Mouse (Mus musculus): ENCODE results near the gene Ube4b. TPM values are rescaled to one million over a fixed set of nuclear protein-coding genes. Genes with fewer than 3 reads are reported as not detected.

Ube4b gene
- polyA plus RNA-seq, 1 experiment from 2014 or later = 45.4 TPM

- Histone ChIP-seq H3K4me3 (peak overlapping the region; percentile 72), H3K27me3 (no peaks in the 10 kb centered on the region), H3K9ac (peak overlapping the region; percentile 88), H3K27ac (peak overlapping the region; percentile 98), H3K4me1 (peaks cover 10% of the 10 kb centered on the region; the same call in 1 of the 2 replicates), H3K4me2 (peak overlapping the region; percentile 63), H3K9me3 (no peaks in the 10 kb centered on the region), H3K36me3 (no peaks in the 10 kb centered on the region)
- ATAC-seq (ENCODE audit: insufficient number of reproducible peaks, low FRiP score, low TSS enrichment, low read depth) = peak; percentile 69
- WGBS = 0% methylated on average over 35 of the region's 35 CpGs
Observed at GRCm38 (mm10) chr4:149425801-149426292, 702 bp downstream of the Ube4b start.

GRCm38 (mm10) chr4:149424755-149425154 is 1.8 kb downstream of the Ube4b start:
- peak overlapping the region; percentile 72 for H3K4me3 ChIP-seq
- no peak for ATAC-seq (ENCODE audit: insufficient number of reproducible peaks, low FRiP score, low TSS enrichment, low read depth)
- WGBS = 0% methylated on average over 9 of the region's 9 CpGs
- H3K9ac ChIP-seq = peak overlapping the region; percentile 39
- no peak overlapping the region for H3K27ac ChIP-seq
- H3K9me3 ChIP-seq = no peaks in the 10 kb centered on the region
- no peaks in the 10 kb centered on the region for H3K27me3 ChIP-seq
- peaks cover 10% of the 10 kb centered on the region; the same call in 1 of the 2 replicates for H3K4me1 ChIP-seq
- H3K36me3 ChIP-seq = no peaks in the 10 kb centered on the region
- H3K4me2 ChIP-seq = peak overlapping the region; percentile 63

- 57% methylated on average over 5 of the region's 5 CpGs for WGBS
- Histone ChIP-seq H3K4me1 (peaks cover 42% of the 10 kb centered on the region), H3K27ac (no peak overlapping the region; the same call in 1 of the 2 replicates)
Observed at GRCm38 (mm10) chr4:149417854-149418365, 8.6 kb downstream of the Ube4b start.

GRCm38 (mm10) chr4:149416986-149417385 is 9.6 kb downstream of the Ube4b start:
- no peak for ATAC-seq (ENCODE audit: insufficient number of reproducible peaks, low FRiP score, low TSS enrichment, low read depth)
- Histone ChIP-seq H3K27me3 (no peaks in the 10 kb centered on the region), H3K9me3 (no peaks in the 10 kb centered on the region), H3K4me2 (no peak overlapping the region), H3K9ac (no peak overlapping the region), H3K36me3 (0 out of 2 replicates have a peak, but pooled peaks cover 3% of the 10 kb centered on the region), H3K27ac (0 out of 2 replicates have a peak overlapping the region, but pooled peaks have one; percentile 1), H3K4me1 (peaks cover 41% of the 10 kb centered on the region), H3K4me3 (no peak overlapping the region)
- 61% methylated on average over 2 of the region's 2 CpGs for WGBS

More at GRCm38 (mm10) chr4:149417854-149418365, 8.6 kb downstream of the Ube4b start:
- Histone ChIP-seq H3K27me3 (no peaks in the 10 kb centered on the region), H3K4me3 (no peak overlapping the region), H3K4me2 (no peak overlapping the region), H3K9ac (no peak overlapping the region), H3K36me3 (0 out of 2 replicates have a peak, but pooled peaks cover 2% of the 10 kb centered on the region), H3K9me3 (no peaks in the 10 kb centered on the region)
- no peak for ATAC-seq (ENCODE audit: insufficient number of reproducible peaks, low FRiP score, low TSS enrichment, low read depth)

- 0 out of 2 replicates have a peak, but pooled peaks cover 3% of the 10 kb centered on the region for H3K36me3 ChIP-seq
- no peak overlapping the region for H3K9ac ChIP-seq
- WGBS = 57% methylated on average over 9 of the region's 10 CpGs
- no peak for ATAC-seq (ENCODE audit: insufficient number of reproducible peaks, low FRiP score, low TSS enrichment, low read depth)
- H3K4me2 ChIP-seq = no peak overlapping the region
- H3K27me3 ChIP-seq = no peaks in the 10 kb centered on the region
- peaks cover 41% of the 10 kb centered on the region for H3K4me1 ChIP-seq
- H3K27ac ChIP-seq = peak overlapping the region; percentile 63
- no peak overlapping the region for H3K4me3 ChIP-seq
- H3K9me3 ChIP-seq = no peaks in the 10 kb centered on the region
Observed at GRCm38 (mm10) chr4:149416417-149416816, 10.1 kb downstream of the Ube4b start.

- Histone ChIP-seq H3K27ac (peak overlapping the region; percentile 63), H3K4me2 (0 out of 2 replicates have a peak overlapping the region, but pooled peaks have one; percentile 5), H3K9ac (no peak overlapping the region), H3K9me3 (no peaks in the 10 kb centered on the region), H3K36me3 (0 out of 2 replicates have a peak, but pooled peaks cover 3% of the 10 kb centered on the region), H3K4me3 (no peak overlapping the region), H3K27me3 (no peaks in the 10 kb centered on the region), H3K4me1 (peaks cover 41% of the 10 kb centered on the region)
- ATAC-seq (ENCODE audit: insufficient number of reproducible peaks, low FRiP score, low TSS enrichment, low read depth) = peak; percentile 65; the same call in 1 of the 2 replicates
- WGBS = 11% methylated on average over 13 of the region's 13 CpGs
Observed at GRCm38 (mm10) chr4:149415651-149416169, 10.8 kb downstream of the Ube4b start.

- Histone ChIP-seq H3K4me2 (no peak overlapping the region), H3K27ac (no peak overlapping the region), H3K36me3 (0 out of 2 replicates have a peak, but pooled peaks cover 3% of the 10 kb centered on the region), H3K9ac (no peak overlapping the region), H3K4me3 (no peak overlapping the region), H3K9me3 (no peaks in the 10 kb centered on the region), H3K4me1 (peaks cover 41% of the 10 kb centered on the region), H3K27me3 (no peaks in the 10 kb centered on the region)
- 94% methylated on average over 3 of the region's 3 CpGs for WGBS
- ATAC-seq (ENCODE audit: insufficient number of reproducible peaks, low FRiP score, low TSS enrichment, low read depth) = no peak
Observed at GRCm38 (mm10) chr4:149414259-149414658, 12.3 kb downstream of the Ube4b start.

- H3K9me3 ChIP-seq = no peaks in the 10 kb centered on the region
- H3K4me3 ChIP-seq = no peak overlapping the region
- no peak overlapping the region for H3K9ac ChIP-seq
- WGBS = 83% methylated on average over 4 of the region's 4 CpGs
- H3K36me3 ChIP-seq = peaks cover 8% of the 10 kb centered on the region; the same call in 1 of the 2 replicates
- peaks cover 15% of the 10 kb centered on the region for H3K4me1 ChIP-seq
- H3K4me2 ChIP-seq = no peak overlapping the region
- H3K27ac ChIP-seq = no peak overlapping the region
- H3K27me3 ChIP-seq = no peaks in the 10 kb centered on the region
- ATAC-seq (ENCODE audit: insufficient number of reproducible peaks, low FRiP score, low TSS enrichment, low read depth) = no peak
Observed at GRCm38 (mm10) chr4:149409759-149410158, 16.8 kb downstream of the Ube4b start.

- WGBS = 89% methylated on average over 6 of the region's 6 CpGs
- H3K9ac ChIP-seq = no peak overlapping the region
- no peak overlapping the region for H3K4me2 ChIP-seq
- peaks cover 8% of the 10 kb centered on the region; the same call in 1 of the 2 replicates for H3K36me3 ChIP-seq
- H3K9me3 ChIP-seq = no peaks in the 10 kb centered on the region
- no peak overlapping the region for H3K4me3 ChIP-seq
- H3K27ac ChIP-seq = no peak overlapping the region
- no peaks in the 10 kb centered on the region for H3K27me3 ChIP-seq
- no peak for ATAC-seq (ENCODE audit: insufficient number of reproducible peaks, low FRiP score, low TSS enrichment, low read depth)
- H3K4me1 ChIP-seq = peaks cover 27% of the 10 kb centered on the region
Observed at GRCm38 (mm10) chr4:149408331-149408730, 18.2 kb downstream of the Ube4b start.

- H3K4me3 ChIP-seq = no peak overlapping the region
- H3K4me1 ChIP-seq = peaks cover 34% of the 10 kb centered on the region
- no peak overlapping the region for H3K9ac ChIP-seq
- 79% methylated on average over 5 of the region's 5 CpGs for WGBS
- H3K36me3 ChIP-seq = peaks cover 5% of the 10 kb centered on the region; the same call in 1 of the 2 replicates
- no peak overlapping the region for H3K4me2 ChIP-seq
- ATAC-seq (ENCODE audit: insufficient number of reproducible peaks, low FRiP score, low TSS enrichment, low read depth) = no peak
- H3K27me3 ChIP-seq = no peaks in the 10 kb centered on the region
- H3K9me3 ChIP-seq = no peaks in the 10 kb centered on the region
- 0 out of 2 replicates have a peak overlapping the region, but pooled peaks have one; percentile 22 for H3K27ac ChIP-seq
Observed at GRCm38 (mm10) chr4:149407461-149407860, 19.1 kb downstream of the Ube4b start.

GRCm38 (mm10) chr4:149405713-149406443 is 20.7 kb downstream of the Ube4b start:
- Histone ChIP-seq H3K27me3 (no peaks in the 10 kb centered on the region), H3K9ac (no peak overlapping the region), H3K9me3 (no peaks in the 10 kb centered on the region), H3K4me1 (peaks cover 47% of the 10 kb centered on the region), H3K4me2 (no peak overlapping the region), H3K4me3 (no peak overlapping the region), H3K36me3 (peaks cover 5% of the 10 kb centered on the region; the same call in 1 of the 2 replicates), H3K27ac (peak overlapping the region; percentile 69)
- ATAC-seq (ENCODE audit: insufficient number of reproducible peaks, low FRiP score, low TSS enrichment, low read depth) = no peak
- 66% methylated on average over 16 of the region's 16 CpGs for WGBS
